Mouse (Mus musculus) cerebellum, adult 2 months (tissue): ENCODE measurements around the gene Slc25a10. TPM values are rescaled to one million over a fixed set of nuclear protein-coding genes. Genes with fewer than 3 reads are reported as not detected.

Source experiments
- DNase-seq, 2 experiments: peaks; one replicate each; pipeline ENCODE4 v3.0.0; 2021
- H3K27ac ChIP-seq: fragments of 200-500 bp; 2 replicates; pipeline ENCODE4 v1.5.1; 2012; ENCODE audit warnings: low read length, control low read depth, inconsistent platforms; ENCODE audit not compliant: insufficient read depth
- H3K27me3 ChIP-seq: fragments of 200-500 bp; 2 replicates; pipeline ENCODE4 v1.6.1; 2012; ENCODE audit warnings: inconsistent platforms, mild to moderate bottlenecking, low read length, moderate library complexity; ENCODE audit not compliant: control insufficient read depth, insufficient read depth
- H3K4me1 ChIP-seq: fragments of 200-500 bp; 2 replicates; pipeline ENCODE4 v1.6.1; 2011; ENCODE audit warnings: low read length; ENCODE audit not compliant: control insufficient read depth, insufficient read depth
- H3K4me3 ChIP-seq: fragments of 200-500 bp; replicated peaks from 2 replicates; pipeline ENCODE3; 2011; ENCODE audit warnings: mild to moderate bottlenecking, low read depth, low read length, control low read depth; ENCODE audit not compliant: insufficient read depth
- CTCF ChIP-seq: fragments of 200-500 bp; IDR thresholded peaks from 2 replicates; pipeline ENCODE4 v1.5.1; 2011; ENCODE audit warnings: low read depth, mild to moderate bottlenecking, control low read depth, low read length, moderate library complexity, borderline replicate concordance; ENCODE audit not compliant: insufficient read depth
- POLR2A ChIP-seq: fragments of 200-500 bp; IDR thresholded peaks from 2 replicates; pipeline ENCODE4 v1.6.1; 2011; ENCODE audit warnings: low read length, control low read depth, borderline replicate concordance; ENCODE audit not compliant: insufficient read depth
- WGBS: fragments of 180-500 bp; shearing (Covaris S2); methylation state at CpG from one replicate; pipeline ENCODE4 v1.1.7; 2018; 5-methylcytosine and 5-hydroxymethylcytosine counted together
- polyA plus RNA-seq: library from polyadenylated mRNA; depleted of rRNA; stranded (reverse); fragments of >200 nt; gene quantifications from 2 replicates; pipeline ENCODE4 v1.2.3, GENCODE M21; 2012

Gene Slc25a10
- polyA plus RNA-seq, 1 experiment: 39.3 TPM

DNA sequence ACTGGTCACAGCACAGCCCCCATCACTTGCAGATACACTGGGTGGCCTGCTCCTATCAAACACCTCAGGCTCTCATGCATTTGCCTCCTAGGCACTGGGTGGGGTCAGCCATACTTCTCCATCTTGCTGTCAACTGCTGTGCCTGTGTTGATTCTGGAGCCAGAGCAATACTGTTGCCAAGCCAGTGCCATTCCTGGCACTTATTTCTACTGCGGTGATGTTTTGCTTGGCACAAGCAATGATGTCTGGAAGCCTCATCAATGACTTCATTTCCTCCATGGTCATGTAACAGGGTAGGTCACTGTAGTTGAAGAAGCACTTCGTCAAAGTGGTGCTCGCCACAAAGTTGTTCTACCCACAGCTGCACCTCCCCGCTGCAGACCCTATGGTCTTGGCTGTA lies 26.1 kb upstream of the Slc25a10 start:
- Histone ChIP-seq H3K27me3 (no peaks in the 10 kb centered on the region), H3K27ac (no peak overlapping the region), H3K4me3 (no peak overlapping the region), H3K4me1 (no peaks in the 10 kb centered on the region; the same call in 1 of the 2 replicates)
- DNase-seq: no peak
- TF ChIP-seq CTCF: no peak
- TF ChIP-seq POLR2A: no peak
- 75% methylated on average over 4 of the region's 4 CpGs for WGBS

DNA sequence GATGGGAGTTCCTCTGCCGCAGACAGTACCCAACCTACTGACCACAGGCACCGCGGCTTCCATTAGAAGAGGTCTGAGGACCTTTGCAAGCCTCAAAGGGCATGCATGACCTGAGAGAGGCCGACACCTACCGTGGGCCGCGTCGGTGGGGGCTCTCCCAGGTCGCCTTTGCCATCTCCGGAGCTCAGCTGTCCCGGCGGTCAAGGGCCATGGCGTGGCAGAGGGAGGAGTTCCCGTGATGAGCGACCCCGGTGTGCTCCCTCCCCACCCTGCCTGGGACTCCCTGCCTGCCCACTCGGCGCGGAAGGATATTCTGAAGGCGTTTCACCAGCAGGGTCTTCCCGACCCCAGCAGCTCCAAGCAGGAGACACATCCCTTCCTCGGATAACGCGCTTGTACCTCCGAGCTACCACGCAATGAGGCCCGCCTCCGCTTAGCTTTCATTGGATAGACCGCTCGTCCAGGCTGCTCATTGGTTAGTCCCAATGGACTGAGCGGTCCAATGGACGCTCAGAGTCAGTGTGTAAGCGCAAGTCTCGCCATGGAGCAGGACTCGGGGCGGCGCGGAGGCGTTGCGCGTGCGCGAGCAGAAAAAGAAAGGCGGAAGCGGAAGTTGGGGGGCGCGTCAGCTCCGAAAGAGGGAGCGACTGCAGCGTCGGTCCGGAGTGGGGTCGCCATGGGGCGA lies 24.4 kb upstream of the Slc25a10 start, which contains the start of gene Arl16:
Gene Arl16, minus strand, starts transcription at position 557 of the 685 bp plus-strand sequence.
- no peaks in the 10 kb centered on the region for H3K27me3 ChIP-seq
- peak; percentile 86 for TF ChIP-seq POLR2A
- TF ChIP-seq CTCF: no peak
- no peaks in the 10 kb centered on the region; the same call in 1 of the 2 replicates for H3K4me1 ChIP-seq
- DNase-seq: peak; percentile 93 to 96
- H3K4me3 ChIP-seq: peak within 1 kb of the TSS; percentile 67
- no peak within 1 kb of the TSS for H3K27ac ChIP-seq
- under 1% methylated on average over 54 of the region's 54 CpGs for whole genome bisulfite sequencing

DNA sequence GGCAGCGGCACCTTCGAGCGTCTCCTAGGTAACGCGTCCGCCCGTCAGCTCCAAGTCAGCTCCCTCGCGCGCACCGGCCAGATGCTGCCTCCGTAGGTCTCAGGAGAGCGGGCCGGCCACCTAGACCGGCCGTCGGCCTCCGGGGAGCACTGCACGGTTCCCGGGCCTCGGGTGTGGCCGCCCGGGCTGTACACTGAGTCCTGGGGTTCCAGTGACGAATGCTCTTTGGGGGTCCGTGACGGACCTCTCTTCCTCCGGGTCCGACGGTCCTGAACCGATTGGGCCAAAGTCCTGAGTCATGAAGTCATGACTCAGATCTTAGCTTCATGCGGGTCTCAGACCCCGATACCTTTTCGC lies 23.9 kb upstream of the Slc25a10 start:
- under 1% methylated on average over 33 of the region's 33 CpGs for WGBS
- no peak for DNase-seq
- TF ChIP-seq CTCF (no peak), POLR2A (no peak)
- Histone ChIP-seq H3K27ac (no peak overlapping the region), H3K27me3 (no peaks in the 10 kb centered on the region), H3K4me3 (peak overlapping the region; percentile 63), H3K4me1 (no peaks in the 10 kb centered on the region; the same call in 1 of the 2 replicates)

DNA sequence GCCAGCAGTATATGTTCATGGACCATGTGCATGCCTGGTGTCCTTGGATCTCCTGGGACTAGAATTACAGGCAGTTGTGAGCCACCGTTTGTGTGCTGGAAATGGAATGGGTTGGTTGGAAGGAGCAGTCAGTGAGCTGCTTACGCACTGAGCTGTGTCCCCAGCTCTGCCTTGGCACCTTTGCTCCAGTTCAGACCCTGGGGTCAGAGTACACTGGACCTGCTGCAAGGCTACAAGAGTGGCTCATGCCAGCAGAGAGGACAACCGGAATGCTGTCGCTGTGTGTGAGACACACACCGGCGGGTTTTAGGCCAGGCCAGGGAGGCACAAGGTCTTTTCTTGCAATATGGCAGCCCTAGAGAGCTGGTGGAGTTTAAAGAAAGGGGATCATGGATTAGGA lies 19.6 kb upstream of the Slc25a10 start:
- no peaks in the 10 kb centered on the region for H3K27me3 ChIP-seq
- no peak for TF ChIP-seq CTCF
- no peak for TF ChIP-seq POLR2A
- no peaks in the 10 kb centered on the region; the same call in 1 of the 2 replicates for H3K4me1 ChIP-seq
- WGBS: 94% methylated on average over 6 of the region's 6 CpGs
- H3K27ac ChIP-seq: no peak overlapping the region
- H3K4me3 ChIP-seq: no peak overlapping the region
- DNase-seq: no peak

DNA sequence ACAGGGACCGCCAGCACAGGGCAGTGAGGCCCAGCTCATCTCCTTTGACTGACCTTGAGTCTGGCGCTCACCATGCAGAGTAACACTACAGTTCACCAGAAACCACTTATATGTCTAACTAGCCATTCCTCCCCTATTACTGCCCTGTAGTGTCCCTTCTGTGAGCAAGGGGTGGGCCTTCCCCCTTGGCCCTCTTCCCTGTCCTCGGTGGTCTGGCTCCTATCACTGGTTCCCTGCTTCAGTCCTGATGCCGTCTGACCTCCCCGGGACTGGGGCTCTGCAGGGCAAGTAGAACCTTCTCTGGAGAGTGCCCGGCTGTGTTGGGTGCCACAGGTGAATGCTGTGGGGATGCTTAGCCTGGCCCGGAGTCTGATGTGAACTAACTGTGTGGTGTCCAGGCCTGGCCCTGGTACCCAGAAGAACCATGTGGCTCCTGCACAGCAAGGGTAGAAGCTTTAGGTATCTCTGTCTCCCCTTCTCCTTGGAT lies 8.1 kb upstream of the Slc25a10 start:
- WGBS: 65% methylated on average over 7 of the region's 7 CpGs
- no peak overlapping the region for H3K4me3 ChIP-seq
- H3K27ac ChIP-seq: no peak overlapping the region
- H3K27me3 ChIP-seq: no peaks in the 10 kb centered on the region
- no peak for TF ChIP-seq CTCF
- TF ChIP-seq POLR2A: no peak
- DNase-seq: no peak
- H3K4me1 ChIP-seq: no peaks in the 10 kb centered on the region

DNA sequence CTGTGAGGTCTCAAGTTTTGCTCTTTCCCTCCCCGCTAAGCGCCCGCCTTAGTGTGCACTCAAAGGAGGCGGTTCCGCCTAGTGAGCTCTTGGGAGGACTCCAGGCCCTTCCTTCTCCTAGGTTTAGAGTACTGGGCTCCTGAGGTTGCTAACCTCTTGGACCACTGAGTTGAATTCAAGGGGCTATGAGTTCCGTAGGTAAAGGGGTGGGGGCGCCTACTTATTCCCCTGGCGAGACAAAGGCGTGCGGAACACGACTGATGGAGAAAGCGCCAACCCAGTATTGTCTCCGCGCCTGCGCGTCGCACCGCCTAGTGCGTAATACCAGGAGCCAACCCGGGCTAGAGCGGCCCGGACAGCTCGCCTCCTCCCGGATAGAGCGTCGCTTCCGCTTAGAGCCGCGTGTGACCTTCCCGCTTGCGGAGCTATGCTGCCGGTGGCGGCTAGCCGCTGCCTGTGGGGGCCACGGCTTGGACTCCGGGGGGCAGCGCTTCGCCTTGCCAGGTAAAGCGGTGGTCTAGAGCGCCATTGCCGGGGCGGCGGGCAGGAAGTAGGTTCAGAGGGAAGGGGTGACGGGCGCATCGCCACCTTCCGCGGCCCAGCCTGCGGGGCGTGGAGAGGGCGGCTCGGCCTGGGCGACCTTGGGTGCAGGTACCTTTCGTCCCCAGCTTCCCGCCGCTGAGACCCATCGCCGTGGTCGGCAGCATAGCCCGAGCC lies 7.2 kb upstream of the Slc25a10 start, which contains the start of gene Mrpl12:
Gene Mrpl12, plus strand, starts transcription at position 349 of the 717 bp plus-strand sequence.
- H3K27ac ChIP-seq: peak within 1 kb of the TSS; percentile 35
- DNase-seq: peak; percentile 91 to 93
- peaks cover 1% of the 10 kb centered on the region; the same call in 1 of the 2 replicates for H3K4me1 ChIP-seq
- H3K4me3 ChIP-seq: peak within 1 kb of the TSS; percentile 78
- under 1% methylated on average over 60 of the region's 60 CpGs for WGBS
- TF ChIP-seq POLR2A (peak; percentile 87), CTCF (no peak)
- H3K27me3 ChIP-seq: no peaks in the 10 kb centered on the region

DNA sequence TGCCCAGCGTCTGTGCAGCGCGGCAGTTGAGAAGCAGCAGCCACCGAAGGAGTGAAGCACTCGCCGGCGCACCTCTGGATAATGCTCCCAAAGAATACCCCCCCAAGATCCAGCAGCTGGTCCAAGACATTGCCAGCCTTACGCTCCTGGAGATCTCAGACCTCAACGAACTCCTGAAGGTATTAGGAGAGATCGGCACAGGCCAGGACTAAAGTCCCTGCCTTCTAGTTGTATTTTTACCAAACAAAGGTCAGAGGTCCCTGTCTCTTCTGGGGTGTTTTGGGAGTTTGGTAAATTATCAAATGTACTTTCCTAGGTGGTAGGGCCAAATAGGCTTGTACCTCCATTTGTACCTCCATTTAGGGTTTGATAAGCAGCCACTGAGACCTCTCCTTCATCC lies 6.4 kb upstream of the Slc25a10 start:
- DNase-seq: no peak
- H3K27me3 ChIP-seq: no peaks in the 10 kb centered on the region
- peaks cover 3% of the 10 kb centered on the region; the same call in 1 of the 2 replicates for H3K4me1 ChIP-seq
- TF ChIP-seq CTCF (no peak), POLR2A (no peak)
- 4% methylated on average over 10 of the region's 10 CpGs for WGBS
- H3K27ac ChIP-seq: peak overlapping the region; percentile 17; the same call in 1 of the 2 replicates
- peak overlapping the region; percentile 78 for H3K4me3 ChIP-seq

DNA sequence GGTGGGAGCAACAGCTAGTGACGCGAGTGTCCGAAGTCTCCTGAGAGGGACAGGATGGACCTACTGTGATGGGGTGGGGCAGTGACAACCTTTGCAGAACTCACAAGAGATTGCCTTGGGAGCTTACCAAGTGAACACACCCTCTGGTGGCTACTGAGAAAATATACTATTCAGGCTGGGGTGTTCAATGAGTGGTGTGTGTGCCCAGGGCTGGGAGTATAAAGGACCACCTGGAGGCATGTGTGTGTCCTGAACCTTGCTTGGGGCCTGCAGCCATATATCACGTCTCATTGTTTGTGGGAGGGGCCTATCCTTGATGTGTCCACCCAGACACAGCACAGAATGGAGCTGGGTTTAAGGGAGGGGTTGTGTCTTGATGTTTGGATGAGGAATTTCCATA lies 3.1 kb upstream of the Slc25a10 start:
- no peaks in the 10 kb centered on the region for H3K27me3 ChIP-seq
- peaks cover 13% of the 10 kb centered on the region for H3K4me1 ChIP-seq
- no peak overlapping the region for H3K27ac ChIP-seq
- 69% methylated on average over 4 of the region's 4 CpGs for WGBS
- no peak for DNase-seq
- TF ChIP-seq CTCF (no peak), POLR2A (no peak)
- H3K4me3 ChIP-seq: no peak overlapping the region
